Mouse (Mus musculus): ENCODE results near the gene Bphl. TPM values are rescaled to one million over a fixed set of nuclear protein-coding genes. Genes with fewer than 3 reads are reported as not detected.

Gene Bphl
- polyA plus RNA-seq, 1 experiment from 2014 or later, result 46.1 TPM

GRCm38 (mm10) chr13:34035424-34035823, 2.0 kb upstream of the Bphl start:
- no peak overlapping the region for H3K4me2 ChIP-seq
- no peaks in the 10 kb centered on the region for H3K9me3 ChIP-seq
- no peaks in the 10 kb centered on the region for H3K27me3 ChIP-seq
- H3K27ac ChIP-seq, result no peak overlapping the region
- 87% methylated on average over 3 of the region's 3 CpGs for WGBS
- ATAC-seq (ENCODE audit: insufficient number of reproducible peaks, insufficient read depth, low FRiP score, low TSS enrichment, low read depth), result no peak
- H3K36me3 ChIP-seq, result peaks cover 26% of the 10 kb centered on the region; the same call in 1 of the 2 replicates
- peaks cover 11% of the 10 kb centered on the region for H3K4me1 ChIP-seq (replicated peaks)
- H3K9ac ChIP-seq (replicated peaks), result no peak overlapping the region
- no peak overlapping the region for H3K4me3 ChIP-seq (replicated peaks)

DNA sequence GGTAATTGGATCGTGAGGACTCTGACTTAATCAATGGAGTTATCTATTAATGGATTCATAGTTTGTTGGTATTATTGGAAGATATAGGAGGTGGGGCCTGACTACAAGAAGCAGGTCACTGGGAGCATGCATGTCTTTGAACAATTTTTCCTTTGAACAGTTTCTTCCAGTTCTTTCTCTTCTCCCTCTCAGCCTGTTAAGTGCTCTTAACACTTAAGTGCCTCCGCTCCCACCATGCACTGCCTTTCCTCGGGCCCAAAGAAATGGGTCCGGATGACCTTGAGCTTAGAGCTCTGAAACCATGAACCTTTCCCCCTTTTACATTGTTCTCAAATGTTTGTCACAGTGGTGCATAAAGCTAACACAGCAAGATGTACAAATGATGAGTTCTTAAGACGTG, 671 bp upstream of the Bphl start:
- Histone ChIP-seq H3K27ac (no peak overlapping the region; the same call in 1 of the 2 replicates), H3K9ac (replicated peaks) (no peak overlapping the region)
- 84% methylated on average over 5 of the region's 5 CpGs for WGBS

DNA sequence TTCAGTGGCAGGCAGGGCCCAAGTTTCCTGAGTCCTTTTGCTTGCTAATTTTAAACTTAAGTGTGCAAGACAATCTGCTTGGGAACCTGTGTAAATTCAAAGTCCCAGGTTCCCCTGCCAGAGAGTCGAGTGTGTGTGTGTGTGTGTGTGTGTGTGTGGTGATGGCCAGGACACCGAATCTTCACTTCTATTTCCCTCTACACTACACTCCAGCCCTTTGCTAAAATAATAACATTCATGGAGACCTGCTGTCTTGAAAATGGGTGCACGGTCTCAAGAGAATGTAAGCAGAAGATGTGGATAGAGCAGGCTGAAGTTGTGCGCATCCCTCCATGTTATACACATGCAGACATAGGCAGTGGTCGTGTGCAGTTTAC, 647 bp downstream of the Bphl start:
- H3K9me3 ChIP-seq, result no peaks in the 10 kb centered on the region
- 47% methylated on average over 5 of the region's 5 CpGs for WGBS
- H3K9ac ChIP-seq (replicated peaks), result peak overlapping the region; percentile 90
- peak overlapping the region; percentile 71 for H3K4me3 ChIP-seq (replicated peaks)
- H3K27ac ChIP-seq, result peak overlapping the region; percentile 86
- no peaks in the 10 kb centered on the region for H3K27me3 ChIP-seq
- peaks cover 11% of the 10 kb centered on the region for H3K4me1 ChIP-seq (replicated peaks)
- no peak for ATAC-seq (ENCODE audit: insufficient number of reproducible peaks, insufficient read depth, low FRiP score, low TSS enrichment, low read depth)
- H3K4me2 ChIP-seq, result peak overlapping the region; percentile 72
- H3K36me3 ChIP-seq, result peaks cover 8% of the 10 kb centered on the region; the same call in 1 of the 2 replicates

More for the DNA sequence above, 671 bp upstream of the Bphl start:
- no peak for ATAC-seq (ENCODE audit: insufficient number of reproducible peaks, insufficient read depth, low FRiP score, low TSS enrichment, low read depth)
- H3K4me2 ChIP-seq, result 0 out of 2 replicates have a peak overlapping the region, but pooled peaks have one; percentile 72
- no peak overlapping the region for H3K4me3 ChIP-seq (replicated peaks)
- no peaks in the 10 kb centered on the region for H3K9me3 ChIP-seq
- peaks cover 15% of the 10 kb centered on the region; the same call in 1 of the 2 replicates for H3K36me3 ChIP-seq
- peaks cover 11% of the 10 kb centered on the region for H3K4me1 ChIP-seq (replicated peaks)
- no peaks in the 10 kb centered on the region for H3K27me3 ChIP-seq

- H3K4me3 ChIP-seq (replicated peaks), result peak overlapping the region; percentile 71
- peak overlapping the region; percentile 37; the same call in 1 of the 2 replicates for H3K27ac ChIP-seq
- H3K27me3 ChIP-seq, result no peaks in the 10 kb centered on the region
- no peak for ATAC-seq (ENCODE audit: insufficient number of reproducible peaks, insufficient read depth, low FRiP score, low TSS enrichment, low read depth)
- 42% methylated on average over 8 of the region's 8 CpGs for WGBS
- H3K4me1 ChIP-seq (replicated peaks), result peaks cover 11% of the 10 kb centered on the region
- H3K9ac ChIP-seq (replicated peaks), result no peak overlapping the region
- no peaks in the 10 kb centered on the region for H3K9me3 ChIP-seq
- H3K4me2 ChIP-seq, result peak overlapping the region; percentile 72
- peaks cover 3% of the 10 kb centered on the region; the same call in 1 of the 2 replicates for H3K36me3 ChIP-seq
These were observed 1.5 kb downstream of the Bphl start for GRCm38 (mm10) chr13:34038901-34039341.

GRCm38 (mm10) chr13:34040091-34040490, 2.7 kb downstream of the Bphl start:
- Histone ChIP-seq H3K27me3 (no peaks in the 10 kb centered on the region), H3K36me3 (no peaks in the 10 kb centered on the region; the same call in 1 of the 2 replicates), H3K4me1 (replicated peaks) (peaks cover 11% of the 10 kb centered on the region), H3K4me2 (no peak overlapping the region), H3K9me3 (no peaks in the 10 kb centered on the region), H3K9ac (replicated peaks) (no peak overlapping the region), H3K4me3 (replicated peaks) (no peak overlapping the region), H3K27ac (no peak overlapping the region)
- no peak for ATAC-seq (ENCODE audit: insufficient number of reproducible peaks, insufficient read depth, low FRiP score, low TSS enrichment, low read depth)
- 86% methylated on average over 3 of the region's 3 CpGs for WGBS

- H3K27me3 ChIP-seq, result no peaks in the 10 kb centered on the region
- 79% methylated on average over 7 of the region's 7 CpGs for WGBS
- peaks cover 11% of the 10 kb centered on the region; the same call in 1 of the 2 replicates for H3K36me3 ChIP-seq
- no peak overlapping the region for H3K27ac ChIP-seq
- no peak overlapping the region for H3K9ac ChIP-seq (replicated peaks)
- H3K4me1 ChIP-seq (replicated peaks), result peaks cover 3% of the 10 kb centered on the region
- no peak for ATAC-seq (ENCODE audit: insufficient number of reproducible peaks, insufficient read depth, low FRiP score, low TSS enrichment, low read depth)
- H3K9me3 ChIP-seq, result no peaks in the 10 kb centered on the region
- H3K4me2 ChIP-seq, result no peak overlapping the region
- H3K4me3 ChIP-seq (replicated peaks), result no peak overlapping the region
These were observed 6.5 kb downstream of the Bphl start for GRCm38 (mm10) chr13:34043716-34044393.

GRCm38 (mm10) chr13:34045511-34046249, 8.3 kb downstream of the Bphl start:
- no peak overlapping the region for H3K4me3 ChIP-seq (replicated peaks)
- H3K36me3 ChIP-seq, result peaks cover 24% of the 10 kb centered on the region; the same call in 1 of the 2 replicates
- no peaks in the 10 kb centered on the region for H3K9me3 ChIP-seq
- no peak overlapping the region for H3K27ac ChIP-seq
- ATAC-seq (ENCODE audit: insufficient number of reproducible peaks, insufficient read depth, low FRiP score, low TSS enrichment, low read depth), result no peak
- 66% methylated on average over 5 of the region's 5 CpGs for WGBS
- no peaks in the 10 kb centered on the region for H3K27me3 ChIP-seq
- H3K4me1 ChIP-seq (replicated peaks), result no peaks in the 10 kb centered on the region
- H3K4me2 ChIP-seq, result no peak overlapping the region
- no peak overlapping the region for H3K9ac ChIP-seq (replicated peaks)

GRCm38 (mm10) chr13:34046421-34047012, 9.1 kb downstream of the Bphl start:
- Histone ChIP-seq H3K4me2 (no peak overlapping the region), H3K36me3 (peaks cover 33% of the 10 kb centered on the region), H3K27me3 (no peaks in the 10 kb centered on the region), H3K4me3 (replicated peaks) (no peak overlapping the region), H3K9ac (replicated peaks) (no peak overlapping the region), H3K27ac (no peak overlapping the region), H3K4me1 (replicated peaks) (no peaks in the 10 kb centered on the region), H3K9me3 (no peaks in the 10 kb centered on the region)
- ATAC-seq (ENCODE audit: insufficient number of reproducible peaks, insufficient read depth, low FRiP score, low TSS enrichment, low read depth), result peak; percentile 84
- 46% methylated on average over 11 of the region's 11 CpGs for WGBS

DNA sequence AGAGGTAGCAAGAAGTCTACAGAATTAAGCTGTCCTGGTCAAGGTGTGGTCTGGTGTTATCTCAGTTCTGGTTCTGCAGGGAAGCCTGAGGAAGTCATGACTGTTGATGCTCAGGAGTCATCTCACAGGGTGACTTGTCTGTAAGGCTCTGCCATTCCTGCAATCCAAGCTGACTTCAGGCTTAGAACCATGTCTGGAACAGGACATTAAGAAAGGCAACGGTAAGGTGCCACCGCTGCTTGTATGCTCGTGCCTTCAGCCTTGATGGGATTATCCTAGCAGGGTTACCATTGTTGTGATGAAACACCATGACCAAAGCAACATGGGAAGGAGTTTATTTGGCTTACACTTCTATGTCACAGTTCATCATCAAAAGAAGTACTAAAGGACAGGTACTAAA, 10.1 kb downstream of the Bphl start:
- no peaks in the 10 kb centered on the region for H3K27me3 ChIP-seq
- H3K27ac ChIP-seq, result no peak overlapping the region
- no peak overlapping the region for H3K9ac ChIP-seq (replicated peaks)
- no peak for ATAC-seq (ENCODE audit: insufficient number of reproducible peaks, insufficient read depth, low FRiP score, low TSS enrichment, low read depth)
- H3K4me2 ChIP-seq, result no peak overlapping the region
- no peaks in the 10 kb centered on the region for H3K9me3 ChIP-seq
- H3K4me3 ChIP-seq (replicated peaks), result no peak overlapping the region
- WGBS, result 93% methylated on average over 3 of the region's 3 CpGs
- H3K4me1 ChIP-seq (replicated peaks), result no peaks in the 10 kb centered on the region
- H3K36me3 ChIP-seq, result peaks cover 42% of the 10 kb centered on the region

DNA sequence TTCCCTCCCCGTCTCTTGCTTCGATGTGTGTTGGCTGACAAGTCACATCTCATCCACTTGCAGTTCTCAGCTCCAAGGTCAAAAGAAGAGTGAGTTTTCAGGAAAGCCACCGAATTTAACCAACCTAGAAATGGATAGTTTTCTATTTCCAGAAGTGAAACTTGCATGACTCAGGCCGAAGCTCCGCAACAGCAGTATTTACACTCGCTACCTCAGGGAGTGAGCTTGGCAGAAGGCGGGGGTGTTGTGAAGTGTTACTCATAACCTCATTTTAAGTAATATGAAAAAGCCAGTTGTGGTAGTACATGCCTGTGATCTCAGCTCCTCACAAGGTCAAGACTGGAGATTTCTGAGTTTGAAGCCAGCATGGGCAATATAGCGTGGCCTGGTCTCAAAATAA, 13.1 kb downstream of the Bphl start:
- Histone ChIP-seq H3K27me3 (no peaks in the 10 kb centered on the region), H3K36me3 (peaks cover 66% of the 10 kb centered on the region), H3K4me2 (no peak overlapping the region), H3K4me1 (replicated peaks) (no peaks in the 10 kb centered on the region), H3K9ac (replicated peaks) (no peak overlapping the region), H3K4me3 (replicated peaks) (no peak overlapping the region), H3K27ac (no peak overlapping the region), H3K9me3 (no peaks in the 10 kb centered on the region)
- no peak for ATAC-seq (ENCODE audit: insufficient number of reproducible peaks, insufficient read depth, low FRiP score, low TSS enrichment, low read depth)
- 93% methylated on average over 8 of the region's 8 CpGs for WGBS

- H3K4me2 ChIP-seq, result no peak overlapping the region
- no peaks in the 10 kb centered on the region for H3K4me1 ChIP-seq (replicated peaks)
- 0 out of 2 replicates have a peak, but pooled peaks cover 3% of the 10 kb centered on the region for H3K9me3 ChIP-seq
- H3K27ac ChIP-seq, result no peak overlapping the region
- no peaks in the 10 kb centered on the region for H3K27me3 ChIP-seq
- H3K9ac ChIP-seq (replicated peaks), result no peak overlapping the region
- no peak overlapping the region for H3K4me3 ChIP-seq (replicated peaks)
- 90% methylated on average over 3 of the region's 3 CpGs for WGBS
- no peak for ATAC-seq (ENCODE audit: insufficient number of reproducible peaks, insufficient read depth, low FRiP score, low TSS enrichment, low read depth)
- H3K36me3 ChIP-seq, result peaks cover 74% of the 10 kb centered on the region
These were observed 14.3 kb downstream of the Bphl start for GRCm38 (mm10) chr13:34051692-34052091.

All from limb, embryonic 12.5 days (tissue).